Mouse (Mus musculus) kidney, postnatal 36 days (tissue): ENCODE results near the gene Slc26a8.
A peak's percentile ranks its signal among the peaks of the same experiment; 100 is the strongest.

Source experiments
- DNase-seq, 2 experiments: peaks; one replicate each; pipeline ENCODE4 v3.0.0; 2021 to 2022; ENCODE audit warnings: mixed read lengths in 2 of 2

The Slc26a8 gene

DNA sequence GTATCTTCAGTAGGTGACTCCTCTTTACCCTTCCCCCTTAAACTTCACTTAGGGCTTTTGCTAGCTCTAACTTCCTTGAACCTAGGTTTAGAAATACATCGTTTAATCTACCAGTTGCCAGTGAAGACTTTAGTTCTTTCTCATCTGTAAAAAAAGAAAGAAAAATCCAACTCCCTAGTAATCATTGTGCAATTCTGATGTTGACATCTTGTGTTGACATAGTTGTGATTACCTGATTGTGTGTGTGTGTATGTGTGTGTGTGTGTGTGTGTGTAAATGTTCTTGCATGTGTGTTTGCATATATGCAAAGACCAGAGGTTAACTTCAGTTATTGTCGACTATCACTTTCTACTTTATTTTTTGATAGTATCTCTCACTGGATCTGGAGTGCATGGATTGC, 8.6 kb upstream of the Slc26a8 start:
- DNase-seq: no peak

DNA sequence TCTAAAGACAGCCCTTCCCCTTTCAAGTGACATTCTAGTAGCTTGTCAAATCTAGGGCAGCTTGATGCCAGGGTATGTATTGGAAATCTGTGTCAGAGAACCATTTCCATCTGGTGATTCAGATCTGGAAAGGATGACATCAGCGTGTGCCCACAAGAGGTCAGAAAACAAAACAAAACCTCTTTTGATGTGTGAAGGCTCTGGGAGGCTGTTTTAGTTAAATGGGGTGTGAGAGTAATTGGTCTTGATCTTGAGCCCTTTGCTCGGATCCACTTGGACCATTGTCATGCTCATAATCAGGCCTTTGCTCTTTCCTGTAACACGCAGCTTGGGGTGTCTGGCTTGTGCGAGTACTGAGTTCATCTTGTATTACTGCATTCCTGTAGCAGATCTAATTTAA, 8.2 kb upstream of the Slc26a8 start:
- no peak for DNase-seq

DNA sequence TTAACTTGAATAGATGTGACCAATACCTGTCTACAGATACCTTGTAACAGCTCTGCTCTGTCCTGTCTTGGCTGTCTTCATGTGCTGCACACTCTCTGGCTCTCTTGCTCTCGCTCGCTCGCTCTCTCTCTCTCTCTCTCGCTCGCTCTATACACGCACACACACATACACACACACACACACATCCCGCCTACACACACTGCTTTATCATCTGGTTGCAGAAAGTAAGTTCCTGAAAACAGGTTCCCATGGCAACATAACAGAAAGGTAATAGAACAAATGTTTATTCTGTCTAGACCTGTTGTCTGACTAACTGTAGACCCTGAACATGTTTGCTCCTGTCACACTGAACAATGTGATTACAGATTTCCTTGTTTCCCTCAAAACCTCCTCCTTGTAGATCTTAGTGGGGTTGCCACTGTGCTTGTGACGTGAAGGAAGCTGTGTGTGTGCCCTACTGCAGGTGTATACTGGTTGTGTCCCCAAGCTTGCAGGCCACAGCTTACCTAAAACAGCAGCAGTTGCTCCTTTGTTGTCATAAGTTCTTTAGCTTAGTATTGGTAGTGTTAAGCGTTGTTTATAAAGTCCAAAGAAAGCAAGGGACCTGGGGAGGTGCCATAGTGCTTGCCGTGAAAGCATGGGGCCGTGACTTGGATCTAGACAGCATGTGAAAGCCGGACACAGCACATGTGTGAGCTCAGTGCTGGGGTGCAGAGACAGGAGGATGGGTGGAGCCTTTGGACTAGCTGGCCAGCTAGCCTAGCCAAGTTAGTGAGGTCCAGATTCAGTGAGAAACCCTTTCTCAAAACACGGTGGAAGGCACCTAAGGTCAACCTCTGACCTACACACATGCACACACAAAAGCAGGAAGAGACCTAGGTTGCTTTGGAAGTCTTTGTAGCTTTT, 7.5 kb upstream of the Slc26a8 start:
- DNase-seq: peak in 1 of 2 experiments; percentile 47

DNA sequence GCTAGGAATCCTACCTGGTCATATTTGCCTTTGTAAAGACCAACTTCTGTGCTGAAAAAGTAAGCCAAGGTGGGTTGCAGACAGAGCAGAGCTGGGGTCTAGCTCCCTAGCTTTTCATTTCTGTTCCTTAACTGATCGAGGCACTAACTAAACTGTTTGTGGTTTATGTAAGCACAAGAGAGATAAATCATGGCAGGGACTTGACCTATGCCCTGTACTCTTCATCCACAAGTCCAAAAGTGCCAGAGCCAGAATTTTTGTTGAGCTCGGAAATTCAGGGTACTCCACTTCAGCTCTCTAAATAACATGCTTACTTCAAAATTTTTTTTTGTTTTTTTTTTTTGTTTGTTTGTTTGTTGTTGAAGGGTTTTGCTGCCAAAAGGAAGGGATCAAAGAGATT, 6.6 kb upstream of the Slc26a8 start:
- DNase-seq: peak; percentile 51 to 82

DNA sequence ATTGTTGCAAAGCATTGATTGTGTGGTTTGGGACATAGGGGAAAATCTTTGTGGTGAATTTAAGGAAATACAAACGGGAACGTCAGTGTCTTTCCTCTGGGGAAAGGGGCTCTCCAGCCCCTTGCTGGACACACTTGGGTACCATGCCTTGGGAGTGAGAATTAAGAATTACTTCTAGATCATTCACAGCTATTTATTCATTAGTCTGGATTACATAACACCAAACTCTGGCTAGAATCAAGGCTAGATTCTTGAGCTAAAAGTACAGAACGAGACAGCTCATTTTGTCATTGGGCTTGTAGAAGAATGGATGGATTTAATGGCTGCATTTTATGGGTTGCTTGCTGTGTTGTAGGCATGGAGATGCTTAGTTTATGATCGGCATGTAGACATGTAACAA, 4.8 kb upstream of the Slc26a8 start:
- no peak for DNase-seq

DNA sequence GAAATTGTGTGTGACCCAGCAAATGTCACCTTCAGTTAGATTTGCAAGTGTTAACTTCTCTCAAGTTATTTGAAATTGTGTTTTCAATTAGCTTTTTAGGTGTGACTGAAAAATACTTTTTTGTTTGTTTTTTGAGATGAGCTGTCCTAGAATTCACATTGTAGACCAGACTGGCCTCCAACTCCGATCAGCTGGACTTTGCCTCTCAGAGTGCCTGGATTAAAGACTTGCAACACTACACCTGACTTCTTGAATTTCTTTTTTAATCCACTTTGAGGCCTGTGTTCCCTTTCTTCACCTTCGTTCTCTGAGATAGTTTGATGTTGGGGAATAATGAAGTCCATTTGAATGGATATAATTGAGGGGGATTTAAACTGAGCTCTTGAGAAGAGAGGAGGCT, 4.0 kb upstream of the Slc26a8 start:
- peak in 1 of 2 experiments; percentile 49 for DNase-seq

DNA sequence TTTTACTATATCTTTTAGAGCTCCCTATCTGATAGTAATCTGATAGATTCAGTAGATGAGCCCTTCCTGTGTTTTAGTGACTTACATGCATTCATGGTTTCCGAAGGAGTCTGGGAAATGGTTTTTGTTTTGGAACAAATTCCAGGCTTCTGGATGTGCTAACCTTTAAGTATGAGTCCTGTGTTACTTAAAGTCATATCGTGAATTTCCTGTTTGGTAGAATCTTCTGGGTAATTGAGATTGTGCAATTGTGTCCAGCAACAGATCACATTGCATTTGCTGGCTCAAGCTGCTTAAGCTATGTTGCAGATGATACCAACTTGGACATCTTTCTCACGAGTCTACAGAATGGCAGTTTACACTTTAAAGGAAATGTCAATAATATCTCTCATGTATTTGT, 3.1 kb upstream of the Slc26a8 start:
- DNase-seq: no peak

DNA sequence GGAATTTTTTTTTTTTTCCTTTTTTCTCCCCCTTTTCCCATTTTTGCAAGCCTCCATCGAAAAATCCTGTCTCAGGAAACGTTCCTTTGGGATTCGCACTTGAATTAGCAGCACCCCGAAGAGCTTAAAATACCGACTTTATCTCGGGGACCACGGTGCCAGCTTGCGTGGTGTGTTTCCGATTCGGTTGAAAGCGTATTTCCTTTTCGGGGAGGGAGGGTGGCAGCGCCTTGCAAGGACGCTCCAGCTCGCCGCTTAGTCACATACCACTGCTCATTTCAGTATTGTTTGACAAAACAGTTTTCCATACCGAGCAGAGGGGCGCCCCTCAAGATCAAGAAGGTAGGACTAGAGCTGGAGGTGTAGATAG, 2.3 kb upstream of the Slc26a8 start:
- peak; percentile 64 to 72 for DNase-seq

DNA sequence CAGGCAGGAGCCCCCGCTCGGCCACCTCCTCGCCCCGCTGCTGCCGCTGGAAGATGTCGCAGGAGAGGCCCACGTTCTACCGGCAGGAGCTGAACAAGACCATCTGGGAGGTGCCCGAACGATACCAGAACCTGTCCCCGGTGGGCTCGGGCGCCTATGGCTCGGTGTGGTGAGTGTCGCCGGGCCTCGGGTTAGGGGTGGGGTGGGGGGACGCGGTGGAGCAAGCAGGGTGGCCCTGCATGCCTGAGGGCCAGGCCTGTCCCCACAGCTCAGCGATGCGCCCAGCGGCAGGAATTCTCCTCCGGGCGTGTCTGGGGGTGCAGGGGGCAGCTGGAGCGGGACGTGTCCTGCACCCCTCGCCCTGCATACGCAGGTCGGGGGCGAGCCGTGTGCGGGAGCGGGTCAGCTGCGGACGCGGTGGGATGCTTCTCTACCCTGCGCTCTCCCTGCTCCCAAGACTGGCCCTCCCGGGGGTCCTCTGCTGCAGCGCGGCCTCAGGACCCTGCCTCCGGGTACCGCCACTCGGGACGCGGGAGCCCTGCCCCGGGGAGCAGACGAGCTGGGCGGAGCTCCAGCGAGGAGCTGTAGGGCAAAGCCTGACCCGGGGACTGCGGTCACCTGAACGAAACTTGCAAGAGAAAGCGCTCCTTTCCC, 1.8 kb upstream of the Slc26a8 start:
- peak; percentile 71 to 83 for DNase-seq

DNA sequence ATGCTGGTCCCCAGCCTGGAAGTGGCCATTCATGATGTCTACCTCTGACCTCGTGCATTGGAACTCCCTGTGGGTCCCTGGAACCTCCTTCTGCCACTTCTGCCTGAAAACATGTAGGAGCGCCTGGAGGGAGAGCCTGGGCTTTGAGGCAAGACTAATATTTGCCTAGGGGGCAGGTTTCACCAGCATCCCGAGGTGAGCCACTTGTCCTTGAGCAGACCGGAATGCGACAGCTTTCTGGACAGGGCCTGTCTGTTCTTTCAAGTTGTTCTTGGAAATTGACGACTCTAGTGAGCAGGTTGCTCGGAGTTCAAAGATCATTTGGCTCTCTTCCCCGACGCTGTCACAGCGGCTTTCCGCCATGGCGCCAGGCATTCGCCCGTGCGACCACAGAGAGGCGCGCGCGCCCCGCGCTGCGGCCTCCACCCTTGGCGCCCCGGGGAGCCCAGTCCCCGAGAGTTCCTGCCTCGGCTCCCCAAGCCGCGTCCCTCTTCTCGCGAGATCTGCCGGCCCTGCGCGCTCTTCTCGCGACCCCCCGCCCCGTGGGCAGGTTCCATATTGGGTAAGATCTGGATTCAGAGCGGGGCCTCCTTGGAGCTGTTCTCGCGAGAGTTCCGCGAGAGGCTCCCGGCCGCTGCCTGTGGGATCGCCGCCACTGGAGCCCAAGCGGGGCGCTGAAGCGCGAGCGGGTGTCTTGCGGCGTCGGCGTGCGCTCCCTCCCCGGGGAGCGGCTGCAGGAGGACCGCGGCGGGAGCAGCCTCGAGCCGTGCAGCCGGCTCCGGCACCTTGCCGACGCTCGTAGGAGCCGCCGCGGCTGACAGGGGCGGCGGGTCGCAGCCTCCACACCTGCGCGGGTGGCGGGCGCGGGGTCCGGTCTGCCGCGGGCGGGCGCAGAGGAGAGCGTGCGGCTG, 998 bp upstream of the Slc26a8 start, which contains the start of gene Mapk14:
Mapk14 (plus strand) TSS at position 554 of the 911 bp plus-strand sequence.
- peak; percentile 99 to 100 for DNase-seq

DNA sequence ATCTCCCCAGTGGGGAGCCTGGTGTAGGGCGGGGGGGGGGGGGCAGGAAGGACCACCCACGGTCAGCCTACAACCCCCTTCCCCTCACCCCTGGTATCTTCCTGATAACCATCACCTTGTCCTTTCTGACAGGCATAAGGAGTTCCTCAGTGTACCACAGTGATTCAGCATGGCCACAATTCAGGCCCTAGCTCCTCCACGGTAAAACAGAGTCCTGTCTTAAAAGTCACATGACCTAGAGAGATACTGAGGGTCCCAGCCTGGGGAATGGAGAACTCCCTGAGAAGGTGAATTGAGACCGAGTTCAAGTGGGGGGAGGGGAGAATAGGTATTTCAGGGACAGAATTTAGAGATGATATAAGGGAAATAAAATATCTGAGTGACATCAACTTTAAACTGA, 2.7 kb downstream of the Slc26a8 start:
- no peak for DNase-seq

DNA sequence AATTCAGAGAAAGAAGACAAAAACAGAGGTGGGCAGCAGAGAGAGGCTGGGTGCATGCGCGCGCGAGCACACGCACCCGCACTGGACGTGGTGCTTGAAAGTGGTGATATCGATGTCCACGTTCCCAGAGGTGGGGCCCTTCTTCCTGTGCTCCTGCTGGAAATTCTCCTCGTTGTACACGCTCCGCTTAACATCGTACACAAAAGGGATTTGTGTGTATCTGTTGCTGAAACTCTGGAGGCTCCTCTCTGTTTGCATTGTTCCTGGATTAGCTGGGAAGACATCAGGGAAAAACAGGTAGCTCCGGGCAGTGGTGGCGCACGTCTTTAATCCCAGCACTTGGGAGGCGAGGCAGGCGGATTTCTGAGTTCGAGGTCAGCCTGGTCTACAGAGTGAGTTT, 5.4 kb downstream of the Slc26a8 start:
- no peak for DNase-seq

DNA sequence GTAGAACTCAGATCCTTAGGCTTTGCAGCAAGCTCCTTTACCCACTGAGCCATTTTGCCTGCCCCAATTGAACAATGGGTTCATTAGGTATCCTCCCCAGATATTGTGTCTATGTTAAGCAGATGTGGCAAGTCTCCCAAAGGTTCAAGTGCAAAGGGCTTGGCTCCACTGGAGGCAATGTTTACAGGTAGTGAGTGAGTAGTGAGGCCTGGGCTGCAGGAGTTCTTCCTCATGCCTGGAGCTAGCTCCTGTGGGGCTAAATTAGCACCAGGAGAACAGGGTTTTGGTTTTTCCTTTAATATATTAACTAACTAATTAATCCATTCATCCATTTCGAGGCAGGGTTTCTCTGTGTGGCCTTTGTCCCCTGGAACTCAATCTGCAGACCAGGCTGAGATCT, 6.4 kb downstream of the Slc26a8 start:
- peak; percentile 66 to 87 for DNase-seq

DNA sequence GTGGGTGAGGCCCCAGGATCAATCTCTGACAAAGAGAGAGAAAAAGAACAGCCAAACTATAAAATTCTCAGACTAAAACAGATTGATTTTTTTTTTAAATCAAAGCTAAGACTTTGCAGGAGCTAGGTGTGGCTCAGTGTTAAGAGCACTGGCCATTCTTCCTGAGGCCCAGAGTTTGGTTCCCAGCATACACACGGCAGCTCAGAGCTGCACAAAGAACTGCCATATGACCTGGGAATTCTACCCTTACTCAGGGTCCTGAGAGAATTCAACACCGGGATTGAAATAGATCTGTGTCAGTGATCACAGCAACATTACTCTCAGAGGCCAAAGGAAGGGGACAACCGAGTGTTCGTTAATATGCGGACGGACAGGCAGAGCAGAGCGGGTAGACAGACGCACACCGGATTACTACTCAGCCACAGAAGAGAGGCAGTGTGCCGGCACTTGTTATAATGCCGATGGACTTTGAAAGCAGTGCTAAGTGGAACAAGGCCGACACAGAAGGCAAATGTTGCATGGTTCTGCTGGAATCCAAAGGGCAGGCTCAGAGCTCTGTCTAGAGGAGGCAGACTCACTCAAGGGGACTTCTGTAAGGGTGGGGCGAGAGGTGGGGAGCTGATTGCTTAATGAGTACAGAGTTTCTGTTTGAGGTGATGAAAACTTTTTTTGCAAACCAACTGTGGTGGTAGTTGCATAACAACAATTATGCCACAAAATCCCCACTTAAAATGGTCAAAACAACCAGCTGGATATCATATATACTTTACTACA, 7.5 kb downstream of the Slc26a8 start:
- peak; percentile 64 to 86 for DNase-seq

DNA sequence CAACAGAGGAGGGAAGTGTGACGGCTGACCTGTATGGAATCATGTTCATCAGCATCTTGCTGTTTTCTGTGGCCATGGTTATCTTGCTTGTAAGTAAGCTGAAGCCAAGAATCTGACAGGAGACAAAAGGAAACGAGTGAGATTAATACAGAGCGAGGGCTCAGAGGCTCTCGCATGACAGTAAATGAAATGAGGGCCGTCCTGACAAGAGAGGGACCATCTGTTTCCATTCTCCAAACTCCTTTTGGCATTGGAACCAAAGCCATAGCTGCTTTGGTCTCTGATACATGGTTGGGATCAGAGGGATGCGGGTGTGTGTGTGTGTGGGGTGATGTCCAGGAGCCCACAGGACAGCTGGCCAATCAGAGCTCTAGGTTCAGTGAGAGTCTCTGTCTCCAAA, 30.5 kb downstream of the Slc26a8 start:
- DNase-seq: no peak

DNA sequence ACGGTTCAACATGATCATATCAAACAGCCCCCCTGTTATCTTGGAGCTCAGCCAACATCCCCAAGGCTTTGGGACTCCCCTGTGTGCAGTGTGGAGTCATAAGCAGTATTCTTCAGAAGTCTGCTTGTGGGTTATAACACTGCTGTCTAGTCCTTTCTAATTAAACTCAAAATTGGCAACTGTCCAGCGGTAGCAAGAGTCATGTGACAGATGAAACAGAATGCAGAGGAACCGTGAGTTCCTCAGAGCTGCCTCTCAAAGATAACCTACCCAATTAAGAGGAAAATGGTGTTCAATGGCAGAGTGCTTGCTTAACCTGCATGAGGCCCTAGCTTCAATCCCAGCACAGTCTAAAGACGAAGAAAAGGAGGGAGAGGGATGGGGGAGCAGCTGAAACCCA, 32.1 kb downstream of the Slc26a8 start:
- peak; percentile 15 to 22 for DNase-seq

DNA sequence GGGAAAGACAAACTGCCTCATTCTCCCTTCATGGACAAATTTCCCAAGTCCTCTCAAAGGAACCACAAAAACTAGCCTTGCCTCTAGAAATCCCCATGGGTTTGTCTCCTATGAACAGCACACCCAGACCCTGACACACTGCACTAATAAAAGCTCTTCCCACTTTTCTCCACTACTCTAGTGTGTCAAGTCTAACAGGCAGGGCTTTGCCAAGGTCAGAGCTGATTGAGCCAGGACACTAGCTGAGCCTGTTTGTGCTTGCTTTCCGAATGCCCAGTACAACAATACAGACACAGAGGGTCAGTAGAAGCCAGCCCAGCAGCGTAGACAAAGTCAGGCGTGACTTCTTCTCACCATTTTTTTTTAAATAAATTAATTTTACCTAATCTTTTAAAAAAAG, 39.8 kb downstream of the Slc26a8 start:
- no peak for DNase-seq

DNA sequence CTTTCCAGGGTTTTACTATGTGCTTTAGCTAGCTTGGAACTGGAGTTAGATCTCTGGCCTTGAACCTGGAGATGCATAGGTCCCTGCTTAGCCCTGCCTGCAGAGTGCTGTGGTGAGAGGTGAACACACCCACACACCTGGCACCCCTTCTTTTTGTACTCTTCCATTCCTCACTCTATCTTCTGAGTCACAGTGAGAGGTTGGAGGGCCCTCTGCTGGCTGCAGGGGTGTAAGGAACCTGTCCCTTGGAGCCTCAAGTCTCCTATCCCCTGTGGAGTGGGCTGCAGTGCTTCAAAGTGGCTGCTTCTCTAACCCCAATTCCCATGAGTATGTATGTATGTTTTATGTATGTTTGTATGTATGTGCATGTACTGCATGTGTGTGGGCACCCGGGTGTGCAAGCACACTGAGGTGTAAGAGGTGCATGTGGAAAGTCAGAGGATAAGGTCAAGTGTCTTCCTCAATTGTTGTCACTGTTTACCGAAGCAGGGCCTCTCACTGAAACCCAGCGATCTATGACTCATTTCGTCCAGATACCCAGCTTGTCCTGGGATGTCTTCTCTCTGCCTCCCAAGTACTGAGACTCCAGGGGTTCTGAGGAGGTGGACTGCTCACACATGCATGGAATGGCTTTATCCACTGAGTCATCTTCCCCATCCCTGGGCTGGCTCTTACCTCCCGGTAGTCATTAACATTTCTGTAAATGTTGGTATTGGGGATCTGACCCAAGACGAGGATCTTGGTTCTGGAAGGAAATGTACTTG, 41.2 kb downstream of the Slc26a8 start:
- DNase-seq: peak; percentile 43 to 79

DNA sequence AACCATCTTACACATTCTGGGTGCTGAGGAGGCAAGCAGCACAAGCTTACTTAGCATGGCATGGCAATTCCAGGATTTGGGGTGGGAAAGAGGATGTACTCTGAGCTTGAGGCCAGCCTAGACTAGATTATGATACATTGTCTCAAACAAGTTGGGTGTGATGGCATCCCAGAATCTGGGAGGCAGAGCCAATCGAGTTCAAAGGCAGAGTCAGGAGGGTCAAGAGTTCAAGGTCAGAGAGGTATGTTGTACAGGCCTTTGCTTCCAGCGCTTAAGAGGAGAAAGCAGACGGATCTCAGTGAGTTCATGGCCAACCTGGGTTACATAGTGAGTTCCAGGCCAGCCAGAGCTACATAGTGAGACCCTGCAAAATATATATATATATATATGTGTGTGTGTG, 43.8 kb downstream of the Slc26a8 start:
- no peak for DNase-seq

DNA sequence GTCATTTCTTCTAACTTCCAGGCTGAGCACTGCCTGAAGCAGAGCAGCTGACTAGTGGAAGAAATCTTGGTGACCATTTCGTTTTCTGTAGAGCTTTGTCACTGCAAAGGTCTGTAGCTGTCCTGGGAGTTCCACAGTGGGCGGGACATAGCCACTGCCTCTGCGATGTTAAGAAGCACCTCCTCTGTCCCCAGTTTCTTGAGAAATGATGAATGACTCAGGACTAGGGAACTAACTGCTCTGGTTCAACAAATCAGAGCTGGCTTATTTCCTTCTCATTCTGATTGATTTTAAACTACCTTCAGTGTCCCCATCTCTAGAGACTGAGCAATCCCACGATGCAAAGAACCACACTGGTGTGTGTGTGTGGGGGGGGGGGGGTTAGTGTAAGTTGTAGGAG, 45.9 kb downstream of the Slc26a8 start:
- DNase-seq: no peak

DNA sequence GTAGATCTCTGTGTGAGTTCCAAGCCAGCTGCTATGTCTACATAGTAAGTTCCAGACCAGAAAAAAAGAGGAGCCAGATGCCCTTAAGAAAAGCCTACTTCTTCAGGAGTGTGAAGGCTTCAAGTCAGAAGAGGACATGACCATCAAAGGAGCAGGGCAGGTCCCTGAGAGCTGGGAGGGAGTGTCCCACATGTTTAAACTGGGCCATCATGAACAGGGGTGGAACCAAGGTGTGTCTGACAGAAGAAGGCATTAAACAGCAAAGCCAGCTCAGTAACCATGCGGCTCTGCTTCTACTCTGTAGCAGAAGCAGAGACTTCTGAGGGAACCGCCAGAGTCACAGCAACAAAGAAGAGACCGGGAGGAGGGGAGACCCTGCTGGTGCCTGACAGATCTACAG, 46.3 kb downstream of the Slc26a8 start:
- DNase-seq: no peak

DNA sequence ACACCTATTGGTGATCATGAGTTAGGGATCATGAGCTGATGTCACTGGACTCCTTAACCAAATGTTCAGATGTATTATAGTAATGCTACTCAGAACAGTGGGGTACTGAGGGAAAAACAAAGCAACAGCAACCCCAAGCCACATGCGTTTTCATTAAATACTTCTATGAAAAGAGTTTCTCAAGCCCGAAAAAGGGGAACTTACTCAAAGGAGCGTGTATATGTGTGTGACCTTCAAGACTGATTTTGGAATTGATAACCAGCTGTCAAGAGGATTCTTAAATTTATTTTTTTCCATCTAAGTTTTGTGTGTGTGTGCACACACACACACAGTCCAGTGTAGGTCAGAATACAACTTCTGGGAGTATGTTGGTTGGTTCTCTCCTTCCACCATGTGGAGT, 49.9 kb downstream of the Slc26a8 start:
- DNase-seq: no peak
